Mouse (Mus musculus) embryonic facial prominence, embryonic 11.5 days (tissue): ENCODE results near the gene Tecr. TPM values are rescaled to one million over a fixed set of nuclear protein-coding genes. Genes with fewer than 3 reads are reported as not detected.

Experiments
- ATAC-seq: fragments of 200-750 bp; cut with Nextera tagmentation; replicated peaks from 2 replicates; pipeline ENCODE4 v1.8.0; 2017; ENCODE audit warnings: low read depth; ENCODE audit not compliant: insufficient number of reproducible peaks, low FRiP score, low TSS enrichment
- DNase-seq: peaks from one replicate; pipeline ENCODE4 v3.0.0-alpha.2; 2015; ENCODE audit warnings: low spot score
- H3K27ac ChIP-seq: fragments of 300-500 bp; sonication (generic); replicated peaks from 2 replicates; pipeline ENCODE4 v1.5.1; 2014; ENCODE audit warnings: mild to moderate bottlenecking, low read depth, low read length, control low read depth
- H3K27me3 ChIP-seq: fragments of 300-500 bp; sonication (generic); 2 replicates; pipeline ENCODE4 v1.6.1; 2014; ENCODE audit warnings: mild to moderate bottlenecking, low read length, moderate library complexity, mixed read lengths; ENCODE audit not compliant: control insufficient read depth, insufficient read depth
- H3K36me3 ChIP-seq: fragments of 300-500 bp; sonication (generic); replicated peaks from 2 replicates; pipeline ENCODE4 v1.6.1; 2014; ENCODE audit warnings: low read depth, mild to moderate bottlenecking, low read length, moderate library complexity, mixed read lengths; ENCODE audit not compliant: control insufficient read depth, insufficient read depth
- H3K4me1 ChIP-seq: fragments of 300-500 bp; sonication (generic); 2 replicates; pipeline ENCODE4 v1.6.1; 2014; ENCODE audit warnings: low read length, mixed read lengths; ENCODE audit not compliant: control insufficient read depth, insufficient read depth
- H3K4me2 ChIP-seq: fragments of 300-500 bp; sonication (generic); 2 replicates; pipeline ENCODE4 v1.6.1; 2014; ENCODE audit warnings: low read depth, mild to moderate bottlenecking, control low read depth, low read length, moderate library complexity
- H3K4me3 ChIP-seq: fragments of 300-500 bp; sonication (generic); 2 replicates; pipeline ENCODE4 v1.5.1; 2014; ENCODE audit warnings: low read depth, low read length, control low read depth
- H3K9ac ChIP-seq: fragments of 300-500 bp; sonication (generic); replicated peaks from 2 replicates; pipeline ENCODE4 v1.6.1; 2014; ENCODE audit warnings: mild to moderate bottlenecking, control low read depth, low read length
- H3K9me3 ChIP-seq: fragments of 300-500 bp; sonication (generic); replicated peaks from 2 replicates; pipeline ENCODE4 v1.6.1; 2016; ENCODE audit warnings: mild to moderate bottlenecking, low read length, inconsistent platforms, mixed read lengths; ENCODE audit not compliant: control insufficient read depth
- WGBS: fragments of 180-500 bp; shearing (Covaris S2); extraction: QIAGEN DNeasy Blood & Tissue Kit; methylation state at CpG from one replicate; pipeline ENCODE4 v1.1.7; 2014; 5-methylcytosine and 5-hydroxymethylcytosine counted together
- polyA plus RNA-seq: library from polyadenylated mRNA; unstranded; fragments of >200 nt; fragmentation: Nextera tagmentation; extraction: Ambion mirVana; gene quantifications from 2 replicates; pipeline ENCODE4 v1.2.1, GENCODE M21; 2014

Tecr gene
- polyA plus RNA-seq, 1 experiment from 2014 or later = 667 TPM

- Histone ChIP-seq H3K4me3 (no peak overlapping the region), H3K27me3 (no peaks in the 10 kb centered on the region), H3K36me3 (0 out of 2 replicates have a peak, but pooled peaks cover 2% of the 10 kb centered on the region), H3K4me2 (no peak overlapping the region), H3K4me1 (no peaks in the 10 kb centered on the region), H3K9me3 (no peaks in the 10 kb centered on the region), H3K27ac (no peak overlapping the region), H3K9ac (no peak overlapping the region)
- 84% methylated on average over 3 of the region's 3 CpGs for WGBS
- no peak for DNase-seq
- ATAC-seq = no peak
These were observed 22.4 kb downstream of the Tecr start for GRCm38 (mm10) chr8:83585333-83585732.

GRCm38 (mm10) chr8:83584771-83585170 lies 23.0 kb downstream of the Tecr start:
- 89% methylated on average over 1 of the region's 1 CpGs for WGBS

GRCm38 (mm10) chr8:83583236-83583635 lies 24.5 kb downstream of the Tecr start:
- WGBS = 84% methylated on average over 15 of the region's 15 CpGs
- DNase-seq (no peak), ATAC-seq (no peak)
- no peaks in the 10 kb centered on the region for H3K9me3 ChIP-seq
- 0 out of 2 replicates have a peak, but pooled peaks cover 2% of the 10 kb centered on the region for H3K36me3 ChIP-seq
- H3K27me3 ChIP-seq = no peaks in the 10 kb centered on the region
- peaks cover 2% of the 10 kb centered on the region; the same call in 1 of the 2 replicates for H3K4me1 ChIP-seq
- H3K4me3 ChIP-seq = no peak overlapping the region
- no peak overlapping the region for H3K27ac ChIP-seq
- no peak overlapping the region for H3K9ac ChIP-seq
- no peak overlapping the region for H3K4me2 ChIP-seq

More at GRCm38 (mm10) chr8:83584771-83585170, 23.0 kb downstream of the Tecr start:
- Histone ChIP-seq H3K27me3 (no peaks in the 10 kb centered on the region), H3K36me3 (0 out of 2 replicates have a peak, but pooled peaks cover 2% of the 10 kb centered on the region), H3K9me3 (no peaks in the 10 kb centered on the region), H3K4me2 (no peak overlapping the region), H3K9ac (no peak overlapping the region), H3K27ac (no peak overlapping the region), H3K4me1 (no peaks in the 10 kb centered on the region), H3K4me3 (no peak overlapping the region)
- DNase-seq = no peak
- ATAC-seq = no peak

- DNase-seq (no peak), ATAC-seq (no peak)
- no peak overlapping the region for H3K27ac ChIP-seq
- no peaks in the 10 kb centered on the region for H3K27me3 ChIP-seq
- no peaks in the 10 kb centered on the region for H3K36me3 ChIP-seq
- H3K4me2 ChIP-seq = no peak overlapping the region
- no peak overlapping the region for H3K9ac ChIP-seq
- peaks cover 6% of the 10 kb centered on the region for H3K4me1 ChIP-seq
- WGBS = 92% methylated on average over 8 of the region's 8 CpGs
- no peaks in the 10 kb centered on the region for H3K9me3 ChIP-seq
- no peak overlapping the region for H3K4me3 ChIP-seq
These were observed 25.5 kb downstream of the Tecr start for GRCm38 (mm10) chr8:83582226-83582625.

GRCm38 (mm10) chr8:83580826-83581225 lies 26.9 kb downstream of the Tecr start:
- 86% methylated on average over 8 of the region's 8 CpGs for WGBS
- peaks cover 6% of the 10 kb centered on the region for H3K4me1 ChIP-seq
- no peak for DNase-seq
- H3K4me2 ChIP-seq = no peak overlapping the region
- no peaks in the 10 kb centered on the region for H3K27me3 ChIP-seq
- no peak overlapping the region for H3K4me3 ChIP-seq
- no peak overlapping the region for H3K27ac ChIP-seq
- no peak for ATAC-seq
- no peaks in the 10 kb centered on the region for H3K36me3 ChIP-seq
- H3K9ac ChIP-seq = no peak overlapping the region
- H3K9me3 ChIP-seq = no peaks in the 10 kb centered on the region

GRCm38 (mm10) chr8:83579676-83580075 lies 28.1 kb downstream of the Tecr start:
- ATAC-seq (no peak), DNase-seq (no peak)
- Histone ChIP-seq H3K36me3 (no peaks in the 10 kb centered on the region), H3K9ac (no peak overlapping the region), H3K4me2 (no peak overlapping the region), H3K27ac (no peak overlapping the region), H3K27me3 (no peaks in the 10 kb centered on the region), H3K4me1 (peaks cover 9% of the 10 kb centered on the region), H3K4me3 (no peak overlapping the region), H3K9me3 (no peaks in the 10 kb centered on the region)
- WGBS = 93% methylated on average over 8 of the region's 8 CpGs

- no peak overlapping the region for H3K4me2 ChIP-seq
- 77% methylated on average over 17 of the region's 17 CpGs for WGBS
- no peaks in the 10 kb centered on the region for H3K27me3 ChIP-seq
- H3K9me3 ChIP-seq = no peaks in the 10 kb centered on the region
- H3K36me3 ChIP-seq = no peaks in the 10 kb centered on the region
- DNase-seq = no peak
- no peak for ATAC-seq
- H3K4me3 ChIP-seq = no peak overlapping the region
- 0 out of 2 replicates have a peak overlapping the region, but pooled peaks have one; percentile 56 for H3K27ac ChIP-seq
- no peak overlapping the region for H3K9ac ChIP-seq
- H3K4me1 ChIP-seq = peaks cover 11% of the 10 kb centered on the region
These were observed 29.4 kb downstream of the Tecr start for GRCm38 (mm10) chr8:83578131-83579055.

- H3K9ac ChIP-seq = no peak overlapping the region
- H3K9me3 ChIP-seq = no peaks in the 10 kb centered on the region
- H3K4me2 ChIP-seq = no peak overlapping the region
- H3K4me1 ChIP-seq = peaks cover 11% of the 10 kb centered on the region
- DNase-seq (no peak), ATAC-seq (no peak)
- WGBS = 45% methylated on average over 9 of the region's 9 CpGs
- H3K27ac ChIP-seq = no peak overlapping the region
- no peaks in the 10 kb centered on the region for H3K27me3 ChIP-seq
- H3K4me3 ChIP-seq = no peak overlapping the region
- H3K36me3 ChIP-seq = no peaks in the 10 kb centered on the region
These were observed 30.4 kb downstream of the Tecr start for GRCm38 (mm10) chr8:83577384-83577791.
